ENCODE assay signal across 7 mouse cellular contexts in the genomic region with DNA sequence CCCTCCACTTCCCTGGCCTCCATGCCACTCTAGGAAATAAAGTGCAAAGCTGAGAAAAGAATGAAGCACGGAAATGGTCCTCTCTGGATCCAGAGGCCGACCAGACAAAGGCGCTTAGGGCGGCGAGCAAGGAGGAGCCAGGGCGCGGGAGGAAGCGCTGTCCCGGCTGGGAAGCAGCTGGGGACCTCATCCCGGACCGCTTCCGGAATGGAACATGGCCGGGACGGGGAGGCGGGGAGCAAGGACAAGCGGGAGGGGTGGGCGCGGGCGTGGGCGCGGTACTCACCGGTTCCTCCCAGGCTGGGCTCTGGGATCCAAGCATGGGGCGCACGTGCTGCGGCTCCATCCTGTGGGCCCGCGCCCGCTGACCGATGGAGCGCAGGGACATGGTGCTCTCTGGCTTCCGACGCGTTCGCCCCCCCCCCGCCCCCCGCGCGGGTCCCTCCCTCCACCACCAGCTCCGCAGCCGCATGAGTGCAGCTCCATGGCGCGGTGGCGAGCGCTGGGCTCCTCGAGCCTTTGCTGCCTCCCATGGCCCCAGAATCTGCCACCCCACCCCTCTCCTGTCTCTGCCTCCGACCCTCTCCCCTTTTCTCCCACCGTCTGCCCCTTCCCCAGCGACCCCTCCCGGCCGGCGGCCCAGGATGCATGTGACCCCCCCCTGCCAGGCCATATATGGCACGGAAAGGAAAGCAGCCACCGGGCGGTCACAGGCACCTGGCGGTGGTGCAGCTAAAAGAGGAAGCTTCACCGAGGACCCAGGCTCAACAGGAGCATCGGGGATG. TPM values are rescaled to one million over a fixed set of nuclear protein-coding genes. Genes with fewer than 3 reads are reported as not detected.
DNase-seq lines count a peak whose midpoint lies in the region; ATAC-seq and TF ChIP-seq lines count a peak whose summit lies in the region.
"Not testable (repeated sequence)": the region's sequence is repeated elsewhere in the genome, so short reads cannot be mapped to it uniquely, and the experiment has no call there.

A gene (minus strand): TSS at position 320 of the 785 bp plus-strand sequence.

- ATAC-seq in forebrain, embryonic 16.5 days; limb, embryonic 15.5 days (ENCODE audit: insufficient number of reproducible peaks, low FRiP score, low TSS enrichment, low read depth); midbrain, postnatal 0 days (ENCODE audit: low FRiP score): not testable (repeated sequence)

- not testable (repeated sequence) for H3K4me1 ChIP-seq in forebrain, embryonic 16.5 days (replicated peaks; ENCODE audit: control insufficient read depth, insufficient read depth, low read length); limb, embryonic 15.5 days; midbrain, postnatal 0 days (ENCODE audit: insufficient read depth, low read length)

- intact Hi-C loops in heart, postnatal 14 days (cut with DNase I): not testable (repeated sequence)

- peak within 1 kb of the TSS; percentile 73 for H3K9ac ChIP-seq in forebrain, embryonic 16.5 days (replicated peaks; ENCODE audit: low read depth, low read length)
- H3K9ac ChIP-seq in limb, embryonic 15.5 days: peak within 1 kb of the TSS; percentile 39; the same call in 1 of the 2 replicates
- H3K9ac ChIP-seq in midbrain, postnatal 0 days (replicated peaks; ENCODE audit: low read length, poor library complexity, severe bottlenecking): peak within 1 kb of the TSS; percentile 44; the same call in 1 of the 2 replicates

- H3K9me3 ChIP-seq in forebrain, embryonic 16.5 days (ENCODE audit: control insufficient read depth, low read length); limb, embryonic 15.5 days; midbrain, postnatal 0 days (ENCODE audit: low read length): not testable (repeated sequence)

- not testable (repeated sequence) for H3K36me3 ChIP-seq in forebrain, embryonic 16.5 days (ENCODE audit: control insufficient read depth, insufficient read depth); limb, embryonic 15.5 days; midbrain, postnatal 0 days (ENCODE audit: insufficient read depth, low read length)

- H3K27me3 ChIP-seq in forebrain, embryonic 16.5 days (replicated peaks; ENCODE audit: control insufficient read depth, insufficient read depth, low read length); limb, embryonic 15.5 days; midbrain, postnatal 0 days (ENCODE audit: insufficient read depth, low read length): not testable (repeated sequence)

- peak; percentile 3 for DNase-seq in cerebellum, adult 9-10 months
- peak; percentile 66 to 67 for DNase-seq in heart, postnatal 14 days
- peak; percentile 68 for DNase-seq in kidney, postnatal 14 days
- DNase-seq in midbrain, postnatal 0 days (ENCODE audit: low spot score): peak; percentile 5
- DNase-seq in spleen, postnatal 4 days (ENCODE audit: low spot score in 2 of 2): peak; percentile 14 to 60

- 2% methylated on average over 53 of the region's 57 CpGs for WGBS in forebrain, embryonic 16.5 days
- WGBS in limb, embryonic 15.5 days: under 1% methylated on average over 48 of the region's 57 CpGs
- WGBS in midbrain, postnatal 0 days: 2% methylated on average over 46 of the region's 57 CpGs

- not testable (repeated sequence) for TF ChIP-seq CTCF in midbrain, postnatal 0 days (IDR thresholded peaks at IDR 0.05)

- peak within 1 kb of the TSS; percentile 51 for H3K4me3 ChIP-seq in forebrain, embryonic 16.5 days (replicated peaks; ENCODE audit: low read length)
- H3K4me3 ChIP-seq in limb, embryonic 15.5 days: peak within 1 kb of the TSS; percentile 44
- H3K4me3 ChIP-seq in midbrain, postnatal 0 days (ENCODE audit: low read depth, low read length): peak within 1 kb of the TSS; percentile 48

- peak within 1 kb of the TSS; percentile 56 for H3K4me2 ChIP-seq in forebrain, embryonic 16.5 days (ENCODE audit: low read length)
- peak within 1 kb of the TSS; percentile 83 for H3K4me2 ChIP-seq in limb, embryonic 15.5 days
- peak within 1 kb of the TSS; percentile 46; the same call in 1 of the 2 replicates for H3K4me2 ChIP-seq in midbrain, postnatal 0 days (ENCODE audit: low read depth, low read length, poor library complexity, severe bottlenecking)

- H3K27ac ChIP-seq in forebrain, embryonic 16.5 days (ENCODE audit: low read length); limb, embryonic 15.5 days; midbrain, postnatal 0 days (ENCODE audit: low read depth, low read length): not testable (repeated sequence)

RNA-seq across cellular contexts. Expression of the gene that starts here (rescaled TPM):
- polyA plus RNA-seq in forebrain, embryonic 16.5 days (2015; fragmentation: Nextera tagmentation; extraction: Ambion mirVana): 5.8 and 6.5 TPM in 2 replicates
- total RNA-seq in heart, postnatal 14 days (2021): under 1 TPM in 1 of 2 experiments, not detected in 1; 0.17 TPM
- polyA plus RNA-seq in limb, embryonic 15.5 days (2015; fragmentation: Nextera tagmentation; extraction: Ambion mirVana): 0.62 and 0.78 TPM in 2 replicates
- 2.6 and 5.8 TPM in 2 replicates for total RNA-seq in midbrain, postnatal 0 days (2014; rRNA removed)
- 10.2 and 10.3 TPM in 2 replicates for polyA plus RNA-seq in midbrain, postnatal 0 days (2015; fragmentation: Nextera tagmentation; extraction: Ambion mirVana)

Comparison
In these comparisons a context has a peak if more than half of its experiments do, and no peak if none do; other contexts are left out.
1. Peak in DNase-seq in heart, postnatal 14 days; RNA of the gene not detected or under 1 TPM.
2. DNase-seq: peak in every context shown above with its lines; median percentile 68 in kidney, postnatal 14 days; 66 in heart, postnatal 14 days; 37 in spleen, postnatal 4 days; 5 in midbrain, postnatal 0 days; 3 in cerebellum, adult 9-10 months.